Mouse (Mus musculus): ENCODE measurements around the gene Oprd1. TPM values are rescaled to one million over a fixed set of nuclear protein-coding genes. Genes with fewer than 3 reads are reported as not detected.

Gene Oprd1
- total RNA-seq, 2 experiments from 2014 or later, result not detected

DNA sequence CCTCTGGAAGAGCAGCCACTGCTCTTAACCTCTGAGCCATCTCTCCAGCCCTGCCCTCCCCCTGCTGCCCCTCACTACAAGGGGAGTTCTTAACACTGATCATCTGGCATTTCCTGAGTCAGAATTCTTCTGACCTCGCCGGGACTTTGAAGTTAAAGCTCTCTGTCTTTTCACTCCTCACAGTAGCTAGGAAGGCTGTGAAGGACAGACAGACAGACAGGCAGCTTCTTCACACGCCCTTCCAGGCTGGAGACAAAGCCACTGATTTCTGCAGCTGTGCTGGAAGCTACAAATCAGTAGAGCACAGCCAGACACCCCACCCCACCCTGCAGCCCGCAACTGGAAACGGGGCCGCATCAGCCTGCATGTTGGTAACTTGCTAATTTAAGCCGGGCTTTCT is 7.3 kb downstream of the Oprd1 start:
- no peak for ATAC-seq (replicated peaks; ENCODE audit: poor library complexity)

- ATAC-seq (replicated peaks; ENCODE audit: poor library complexity), result 0 out of 2 replicates have a peak, but pooled peaks have one; percentile 20
Observed at GRCm38 (mm10) chr4:132133920-132134319, 10.4 kb downstream of the Oprd1 start.

GRCm38 (mm10) chr4:132133381-132133780 is 10.9 kb downstream of the Oprd1 start:
- ATAC-seq (replicated peaks; ENCODE audit: poor library complexity), result no peak

GRCm38 (mm10) chr4:132132297-132132696 is 12.0 kb downstream of the Oprd1 start:
- ATAC-seq (replicated peaks; ENCODE audit: poor library complexity), result no peak

GRCm38 (mm10) chr4:132131790-132132189 is 12.5 kb downstream of the Oprd1 start:
- no peak for ATAC-seq (replicated peaks; ENCODE audit: poor library complexity)

DNA sequence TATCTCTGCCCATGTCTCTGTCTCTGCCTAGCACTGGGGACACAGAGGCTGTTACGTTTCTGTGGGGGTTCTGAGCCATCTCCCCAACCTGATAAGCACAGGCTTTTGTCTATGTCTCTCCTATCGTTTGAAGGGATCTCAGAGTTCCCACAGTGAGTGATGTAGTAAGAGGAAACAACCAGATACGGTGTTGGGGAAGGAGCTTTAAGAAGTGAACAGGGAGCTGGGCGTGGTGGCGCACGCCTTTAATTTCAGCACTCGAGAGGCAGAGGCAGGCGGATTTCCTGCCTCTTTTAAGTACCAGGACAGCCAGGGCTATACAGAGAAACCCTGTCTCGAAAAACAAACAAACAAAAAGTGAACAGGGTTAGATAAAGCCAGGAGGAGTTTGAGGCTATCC is 13.2 kb downstream of the Oprd1 start:
- ATAC-seq (replicated peaks; ENCODE audit: poor library complexity), result no peak

GRCm38 (mm10) chr4:132130645-132131044 is 13.6 kb downstream of the Oprd1 start:
- no peak for ATAC-seq (replicated peaks; ENCODE audit: poor library complexity)

GRCm38 (mm10) chr4:132130134-132130533 is 14.2 kb downstream of the Oprd1 start:
- no peak for ATAC-seq (replicated peaks; ENCODE audit: poor library complexity)

GRCm38 (mm10) chr4:132128997-132129636 is 15.2 kb downstream of the Oprd1 start:
- no peak for ATAC-seq (replicated peaks; ENCODE audit: poor library complexity)

- no peak for ATAC-seq (replicated peaks; ENCODE audit: poor library complexity)
Observed at GRCm38 (mm10) chr4:132127091-132127490, 17.2 kb downstream of the Oprd1 start.

DNA sequence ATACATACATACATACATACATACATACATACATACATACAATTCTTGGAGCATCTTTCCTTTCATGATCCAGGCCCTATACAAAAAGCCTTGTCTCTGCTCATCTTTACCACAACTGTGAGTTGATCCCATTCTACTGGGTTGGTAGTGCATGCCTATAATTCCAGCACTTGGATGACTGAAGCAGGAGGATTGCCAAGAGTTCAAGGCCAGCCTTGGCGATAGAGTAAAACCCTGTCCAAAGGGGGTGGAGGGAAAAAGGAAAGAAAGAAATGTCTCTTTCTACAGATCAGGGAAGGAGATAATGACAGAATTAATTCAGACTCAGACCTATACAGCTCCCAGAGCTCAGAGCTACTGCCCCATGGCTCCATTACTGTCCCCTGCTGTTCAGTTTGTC is 21.1 kb downstream of the Oprd1 start:
- ATAC-seq (replicated peaks; ENCODE audit: poor library complexity), result no peak

DNA sequence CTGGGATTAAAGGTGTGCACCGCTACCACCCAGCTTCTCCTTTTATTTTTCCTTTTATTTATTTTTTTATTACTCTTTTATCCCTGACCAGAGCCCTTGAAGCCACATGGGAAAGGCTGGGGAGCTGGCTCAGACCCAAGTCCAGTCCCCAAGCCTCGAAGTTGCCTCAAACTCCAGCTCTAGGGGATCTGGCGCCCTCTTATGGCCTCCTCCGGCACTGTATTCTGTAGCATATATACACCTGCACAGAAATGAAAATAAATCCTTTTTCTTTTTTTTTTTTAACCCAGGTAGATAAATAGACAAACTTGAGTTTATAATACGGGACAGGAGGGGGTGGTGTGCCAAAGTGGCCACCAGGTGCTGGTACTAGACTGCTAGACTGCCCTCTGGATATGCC is 22.6 kb downstream of the Oprd1 start:
- ATAC-seq (replicated peaks; ENCODE audit: poor library complexity), result 0 out of 2 replicates have a peak, but pooled peaks have one; percentile 34

GRCm38 (mm10) chr4:132119566-132119965 is 24.7 kb downstream of the Oprd1 start:
- ATAC-seq (replicated peaks; ENCODE audit: poor library complexity), result no peak

- no peak for ATAC-seq (replicated peaks; ENCODE audit: poor library complexity)
Observed at GRCm38 (mm10) chr4:132116315-132116714, 28.0 kb downstream of the Oprd1 start.

DNA sequence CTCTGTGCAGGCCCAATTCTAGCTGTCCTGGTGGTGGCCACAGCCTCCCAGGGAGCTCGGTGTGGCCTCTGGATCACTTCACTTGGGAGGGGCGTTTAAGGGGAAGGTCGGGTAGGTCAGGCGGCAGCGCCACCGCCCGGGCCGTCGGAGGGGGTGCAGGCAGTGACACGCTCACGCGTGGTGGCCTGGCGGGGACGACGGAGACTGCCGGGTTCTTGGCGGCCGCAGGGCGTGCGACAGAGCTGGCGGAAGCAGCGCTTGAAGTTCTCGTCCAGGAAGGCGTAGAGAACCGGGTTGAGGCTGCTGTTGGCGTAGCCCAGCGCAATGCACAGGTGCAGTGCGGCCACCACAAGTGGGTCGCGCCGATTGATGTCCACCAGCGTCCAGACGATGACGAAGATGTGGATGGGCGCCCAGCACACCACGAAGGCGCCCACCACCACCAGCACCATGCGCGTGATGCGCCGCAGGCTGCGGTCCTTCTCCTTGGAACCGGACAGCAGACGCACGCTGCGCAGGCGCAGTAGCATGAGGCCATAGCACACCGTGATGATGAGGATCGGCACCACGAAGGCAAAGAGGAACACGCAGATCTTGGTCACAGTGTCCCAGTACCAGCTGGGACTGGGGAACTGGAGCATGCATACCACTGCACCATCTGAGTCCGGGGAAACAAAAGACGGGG is 30.7 kb downstream of the Oprd1 start:
- peak; percentile 57 for ATAC-seq (replicated peaks; ENCODE audit: poor library complexity)

DNA sequence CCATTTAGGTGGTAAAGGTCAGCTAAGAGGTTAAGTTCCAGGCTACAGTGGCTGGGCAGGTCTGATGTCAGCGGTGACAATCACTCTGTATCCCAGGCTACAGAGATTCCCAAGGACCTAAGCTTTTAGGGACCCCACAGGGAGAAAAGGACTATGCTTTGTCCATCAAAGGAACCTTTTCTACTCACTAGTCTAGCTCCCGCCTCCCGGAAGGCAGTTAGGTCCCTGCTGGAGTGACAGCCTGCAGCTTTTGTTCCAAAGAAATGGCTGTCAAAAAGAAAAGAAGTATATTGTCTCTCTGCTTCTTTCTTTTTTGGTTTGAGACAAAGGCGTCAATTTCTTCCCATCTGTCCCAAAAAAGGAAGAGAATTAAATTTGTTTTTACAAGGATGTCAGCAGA is 33.1 kb downstream of the Oprd1 start:
- no peak for ATAC-seq (replicated peaks; ENCODE audit: poor library complexity)

DNA sequence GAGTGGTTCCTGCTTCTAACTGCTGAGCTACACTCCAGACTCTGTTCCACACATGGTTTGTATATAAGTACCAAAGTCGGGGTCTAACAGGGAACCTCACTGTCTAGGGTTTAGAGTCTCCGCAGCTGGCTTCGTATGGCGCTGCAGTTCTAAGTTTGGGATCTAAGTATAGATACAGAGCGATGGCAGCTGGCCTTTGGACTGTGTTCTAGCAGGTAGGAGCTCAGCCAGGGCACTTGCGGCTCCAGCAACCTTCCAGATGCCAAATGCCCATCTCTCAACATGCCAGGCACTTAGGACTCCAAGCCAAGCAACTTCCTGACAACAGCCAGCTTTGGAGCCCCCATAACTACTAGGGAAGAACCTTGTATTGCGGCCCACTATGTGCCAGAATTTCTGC is 36.1 kb downstream of the Oprd1 start:
- no peak for ATAC-seq (replicated peaks; ENCODE audit: poor library complexity)

DNA sequence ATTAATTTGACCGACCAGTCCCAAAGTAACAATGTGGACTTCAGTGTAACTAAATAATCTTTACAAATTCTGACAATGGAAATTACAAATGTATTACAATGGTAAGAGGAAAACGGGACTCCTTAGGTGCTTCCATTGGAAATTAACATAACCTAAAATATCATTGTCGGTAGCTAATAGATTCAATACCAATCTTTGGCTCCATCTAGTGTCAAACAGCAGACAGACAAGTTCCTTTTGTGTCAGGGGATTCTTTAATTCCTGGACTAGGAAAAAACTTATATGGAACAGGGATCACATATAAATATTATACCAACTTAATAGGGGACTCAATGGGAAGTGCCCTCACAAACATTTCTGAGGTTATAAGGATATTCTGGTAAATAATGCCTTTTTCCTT is 43.1 kb downstream of the Oprd1 start:
- no peak for ATAC-seq (replicated peaks; ENCODE audit: poor library complexity)

DNA sequence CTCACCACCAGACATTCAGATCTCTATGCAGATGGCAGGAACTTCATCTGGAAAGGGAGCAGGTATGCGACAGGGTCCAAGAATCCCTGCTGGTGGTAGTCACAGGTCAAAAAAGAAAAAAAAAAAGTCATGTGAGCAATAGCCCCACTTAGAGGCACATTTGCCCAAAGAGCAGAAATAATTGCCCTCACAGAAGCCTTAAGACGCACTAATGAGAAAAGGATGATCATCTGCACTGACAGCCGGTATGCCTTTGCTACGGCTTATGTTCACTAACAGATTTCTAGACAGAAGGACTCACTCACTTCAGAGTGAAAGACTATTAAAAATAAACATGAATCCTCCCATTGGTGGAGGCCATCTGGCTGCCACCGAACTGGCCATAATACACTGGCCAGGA is 44.7 kb downstream of the Oprd1 start:
- ATAC-seq (replicated peaks; ENCODE audit: poor library complexity), result no peak

GRCm38 (mm10) chr4:132095043-132095442 is 49.2 kb downstream of the Oprd1 start:
- ATAC-seq (replicated peaks; ENCODE audit: poor library complexity), result no peak

DNA sequence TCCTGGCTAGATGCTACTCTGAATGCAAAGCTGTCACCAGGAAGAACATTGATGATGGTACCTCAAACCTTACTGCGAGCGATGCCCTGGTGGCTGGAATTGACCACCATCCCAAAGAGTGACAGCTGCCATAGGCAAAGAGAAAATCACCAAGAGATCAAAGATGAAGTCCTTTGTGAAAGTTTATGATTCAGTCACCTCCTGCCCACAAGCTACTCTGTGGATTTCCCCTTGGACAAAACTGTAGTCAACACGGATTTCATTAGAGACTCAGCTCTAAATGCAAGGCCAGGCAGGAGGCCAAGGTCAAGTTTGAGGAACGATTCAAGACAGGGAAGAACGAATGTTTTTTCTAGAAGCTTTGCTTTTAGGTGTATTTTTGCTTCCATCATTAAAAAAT is 50.4 kb downstream of the Oprd1 start:
- no peak for ATAC-seq (replicated peaks; ENCODE audit: poor library complexity)

DNA sequence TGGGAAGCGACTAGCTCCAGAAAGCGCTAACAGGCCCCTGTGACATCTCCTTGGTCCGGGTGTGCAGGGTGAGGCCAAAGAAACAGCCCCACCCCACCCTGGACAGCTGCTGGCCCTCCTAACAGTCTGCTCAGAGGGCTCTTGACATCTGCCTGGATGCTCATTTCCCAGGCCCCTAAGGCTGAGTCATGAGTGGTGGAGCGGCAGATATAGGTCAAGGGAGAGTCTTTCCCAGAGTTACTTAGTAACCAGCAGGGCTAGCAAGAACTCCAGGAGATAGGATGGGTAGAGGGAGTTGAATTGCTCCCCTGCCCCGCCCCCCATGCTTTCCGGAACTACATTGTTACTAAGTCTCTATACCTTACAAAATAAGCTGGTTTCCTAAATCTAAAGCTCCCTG is 51.1 kb downstream of the Oprd1 start:
- no peak for ATAC-seq (replicated peaks; ENCODE audit: poor library complexity)

- peak; percentile 92 for ATAC-seq (replicated peaks; ENCODE audit: poor library complexity)
Observed at GRCm38 (mm10) chr4:132088921-132089320, 55.4 kb downstream of the Oprd1 start.

Measured in megakaryocyte progenitor cell, adult 5-6 weeks (primary cell).